Mouse (Mus musculus) liver, embryonic 14.5 days (tissue): ENCODE measurements around the gene Yes1.

Experiments
- CTCF ChIP-seq: IDR thresholded peaks from 2 replicates; pipeline ENCODE4 v1.5.1; 2016; ENCODE audit warnings: antibody characterized with exemption, low read depth, control low read depth
- EP300 ChIP-seq: IDR thresholded peaks from 2 replicates; pipeline ENCODE4 v1.6.1; 2016; ENCODE audit warnings: antibody characterized with exemption, low read depth

DNA sequence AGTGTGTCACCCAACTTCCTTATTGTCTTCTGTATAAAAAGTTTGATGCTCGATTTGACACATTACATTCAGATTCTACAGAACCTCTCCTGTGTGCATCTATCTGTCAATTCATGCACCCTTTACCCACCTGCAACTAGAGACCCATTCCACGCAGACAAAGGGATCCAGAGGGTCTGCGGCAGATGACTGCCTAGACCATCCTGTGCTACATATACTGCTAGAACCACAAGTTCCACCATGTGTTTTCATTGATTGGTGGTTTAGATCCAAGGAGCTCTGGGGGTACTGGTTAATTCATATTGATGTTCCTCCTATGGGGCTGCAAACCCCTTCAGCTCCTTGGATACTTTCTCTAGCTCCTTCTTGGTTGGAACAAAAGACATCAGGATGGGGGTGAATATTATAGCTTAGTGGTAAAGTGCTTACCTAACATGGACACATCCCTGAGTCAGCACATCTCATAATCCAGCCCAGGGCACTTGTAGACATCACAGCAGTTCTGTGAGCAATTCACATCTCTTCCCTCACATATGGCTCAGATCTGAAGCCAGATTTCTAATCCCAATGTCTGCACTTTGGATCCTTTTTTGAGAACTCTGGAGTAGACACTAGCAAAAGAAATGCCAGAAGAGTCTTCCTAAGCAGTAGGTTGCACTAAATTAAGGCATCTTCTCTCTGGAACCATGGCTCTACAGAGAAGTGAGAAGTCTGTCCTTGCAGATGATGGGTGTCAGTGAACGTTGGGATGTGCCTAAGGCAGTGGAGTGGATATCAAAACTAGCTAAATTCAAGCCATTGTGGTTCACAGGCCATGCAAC, 101.5 kb downstream of the Yes1 start:
- TF ChIP-seq CTCF, result no peak
- no peak for TF ChIP-seq EP300
